ENCODE assay signal across 9 mouse cellular contexts in genomic region chr6:137723898-137724297, GRCm38 (mm10). TPM values are rescaled to one million over a fixed set of nuclear protein-coding genes. Genes with fewer than 3 reads are reported as not detected.
A peak's percentile ranks its signal among the peaks of the same experiment; 100 is the strongest.
DNase-seq lines count a peak whose midpoint lies in the region; ATAC-seq lines count a peak whose summit lies in the region.
"Had no signal": no experiment of that assay in that cellular context is flagged by ENCODE, and none has a peak within 500 bp of the region (broad histone marks: within the 10 kb centered on the region; RNA-seq: fewer than 3 reads in every experiment).

No protein-coding gene starts in this region.

- no peak overlapping the region for H3K27ac ChIP-seq in hindbrain, embryonic 11.5 days (ENCODE audit: low read depth, low read length)
- no peak overlapping the region for H3K27ac ChIP-seq in hindbrain, embryonic 12.5 days
- H3K27ac ChIP-seq in intestine, embryonic 15.5 days = no peak overlapping the region
- H3K27ac ChIP-seq: liver, embryonic 13.5 days had no signal

- H3K9ac ChIP-seq in hindbrain, embryonic 11.5 days (ENCODE audit: low read depth, low read length) = no peak overlapping the region
- H3K9ac ChIP-seq in hindbrain, embryonic 12.5 days = no peak overlapping the region
- H3K9ac ChIP-seq in intestine, embryonic 15.5 days = no peak overlapping the region
- H3K9ac ChIP-seq: liver, embryonic 13.5 days had no signal

- ATAC-seq in hindbrain, embryonic 11.5 days (ENCODE audit: low FRiP score) = no peak; the same call in 1 of the 2 replicates
- no peak for ATAC-seq in hindbrain, embryonic 12.5 days (ENCODE audit: low FRiP score)
- peak; percentile 47; the same call in 1 of the 2 replicates for ATAC-seq in intestine, embryonic 15.5 days
- no peak; the same call in 1 of the 2 replicates for ATAC-seq in monocyte, adult 5-6 weeks (replicated peaks; ENCODE audit: insufficient number of reproducible peaks, low FRiP score, low TSS enrichment, poor library complexity, severe bottlenecking)

- H3K4me2 ChIP-seq in hindbrain, embryonic 11.5 days (replicated peaks; ENCODE audit: low read depth, low read length) = no peak overlapping the region
- H3K4me2 ChIP-seq in hindbrain, embryonic 12.5 days (replicated peaks) = no peak overlapping the region
- no peak overlapping the region for H3K4me2 ChIP-seq in intestine, embryonic 15.5 days (replicated peaks)
- H3K4me2 ChIP-seq: liver, embryonic 13.5 days had no signal

- H3K27me3 ChIP-seq in hindbrain, embryonic 11.5 days (ENCODE audit: control insufficient read depth, insufficient read depth, low read length) = no peaks in the 10 kb centered on the region
- no peaks in the 10 kb centered on the region for H3K27me3 ChIP-seq in hindbrain, embryonic 12.5 days
- H3K27me3 ChIP-seq in intestine, embryonic 15.5 days (replicated peaks) = peaks cover 4% of the 10 kb centered on the region; the same call in 1 of the 2 replicates

- WGBS in hindbrain, embryonic 11.5 days = 6% methylated on average over 4 of the region's 4 CpGs
- 8% methylated on average over 4 of the region's 4 CpGs for WGBS in hindbrain, embryonic 12.5 days
- 9% methylated on average over 4 of the region's 4 CpGs for WGBS in intestine, embryonic 15.5 days

- H3K36me3 ChIP-seq in hindbrain, embryonic 11.5 days (ENCODE audit: control insufficient read depth, insufficient read depth, low read length) = no peaks in the 10 kb centered on the region
- no peaks in the 10 kb centered on the region for H3K36me3 ChIP-seq in hindbrain, embryonic 12.5 days
- no peaks in the 10 kb centered on the region for H3K36me3 ChIP-seq in intestine, embryonic 15.5 days
- H3K36me3 ChIP-seq: liver, embryonic 13.5 days had no signal

- peak; percentile 75 for DNase-seq in hindbrain, embryonic 11.5 days (ENCODE audit: low spot score)
- peak; percentile 12 for DNase-seq in thymus, postnatal 14 days
- no peak for DNase-seq in thymus, postnatal 25 days
- DNase-seq in embryo, embryonic 10 days (ENCODE audit: low spot score) = peak; percentile 84
- peak; percentile 54 for DNase-seq in retina, adult 2 months (ENCODE audit: low read depth, low spot score)
- DNase-seq: liver, embryonic 13.5 days had no signal

- H3K4me1 ChIP-seq in hindbrain, embryonic 11.5 days (replicated peaks; ENCODE audit: control insufficient read depth, insufficient read depth, low read length) = no peaks in the 10 kb centered on the region
- H3K4me1 ChIP-seq in hindbrain, embryonic 12.5 days = no peaks in the 10 kb centered on the region
- no peaks in the 10 kb centered on the region for H3K4me1 ChIP-seq in intestine, embryonic 15.5 days (replicated peaks)
- H3K4me1 ChIP-seq: liver, embryonic 13.5 days had no signal

- no peak overlapping the region for H3K4me3 ChIP-seq in hindbrain, embryonic 11.5 days (ENCODE audit: low read depth, low read length)
- no peak overlapping the region for H3K4me3 ChIP-seq in hindbrain, embryonic 12.5 days
- H3K4me3 ChIP-seq in intestine, embryonic 15.5 days (replicated peaks) = no peak overlapping the region
- H3K4me3 ChIP-seq: liver, embryonic 13.5 days had no signal

- H3K9me3 ChIP-seq in hindbrain, embryonic 11.5 days (ENCODE audit: control insufficient read depth, low read length) = no peaks in the 10 kb centered on the region
- H3K9me3 ChIP-seq in hindbrain, embryonic 12.5 days (replicated peaks) = no peaks in the 10 kb centered on the region
- no peaks in the 10 kb centered on the region for H3K9me3 ChIP-seq in intestine, embryonic 15.5 days
- H3K9me3 ChIP-seq: liver, embryonic 13.5 days had no signal

RNA-seq across cellular contexts. Expression of gene Strap, which starts 11.0 kb away (rescaled TPM):
- 245 and 263 TPM in 2 replicates for polyA plus RNA-seq in hindbrain, embryonic 11.5 days (2014; fragmentation: Nextera tagmentation; extraction: Ambion mirVana)
- 191 and 198 TPM in 2 replicates for polyA plus RNA-seq in hindbrain, embryonic 12.5 days (2016; fragmentation: Nextera tagmentation; extraction: Ambion mirVana)
- polyA plus RNA-seq in intestine, embryonic 15.5 days (2015; fragmentation: Nextera tagmentation; extraction: Ambion mirVana) = 131 and 147 TPM in 2 replicates
- 83.6 to 127 TPM (median 84.4 TPM) in 3 replicates for total RNA-seq in monocyte, adult 5-6 weeks (2017)

RNA-seq across cellular contexts. Expression of gene Dera, which starts 30.4 kb away (rescaled TPM):
- polyA plus RNA-seq in hindbrain, embryonic 11.5 days (2014; fragmentation: Nextera tagmentation; extraction: Ambion mirVana) = 54.1 and 62.5 TPM in 2 replicates
- polyA plus RNA-seq in hindbrain, embryonic 12.5 days (2016; fragmentation: Nextera tagmentation; extraction: Ambion mirVana) = 39.6 and 39.9 TPM in 2 replicates
- polyA plus RNA-seq in intestine, embryonic 15.5 days (2015; fragmentation: Nextera tagmentation; extraction: Ambion mirVana) = 93.9 and 98.6 TPM in 2 replicates
- 28.7 to 54.5 TPM (median 37.0 TPM) in 3 replicates for total RNA-seq in monocyte, adult 5-6 weeks (2017)
